Mouse (Mus musculus) hindbrain, embryonic 10.5 days (tissue): Measurements from ENCODE around the gene Ccdc102a. TPM values are rescaled to one million over a fixed set of nuclear protein-coding genes. Genes with fewer than 3 reads are reported as not detected.

Experiments
- DNase-seq: peaks from one replicate; pipeline ENCODE4 v3.0.0-alpha.2; 2017; ENCODE audit warnings: low spot score
- H3K27ac ChIP-seq: fragments of 300-500 bp; sonication (generic); 2 replicates; pipeline ENCODE4 v1.5.1; 2016; ENCODE audit warnings: mild to moderate bottlenecking, moderate library complexity
- H3K27me3 ChIP-seq: fragments of 300-500 bp; sonication (generic); 2 replicates; pipeline ENCODE4 v1.6.1; 2016; ENCODE audit warnings: mild to moderate bottlenecking; ENCODE audit not compliant: poor library complexity, insufficient read depth, severe bottlenecking
- H3K36me3 ChIP-seq: fragments of 300-500 bp; sonication (generic); 2 replicates; pipeline ENCODE4 v1.6.1; 2016; ENCODE audit warnings: mild to moderate bottlenecking, moderate library complexity
- H3K4me1 ChIP-seq: fragments of 300-500 bp; sonication (generic); replicated peaks from 2 replicates; pipeline ENCODE4 v1.6.1; 2016; ENCODE audit warnings: mild to moderate bottlenecking
- H3K4me3 ChIP-seq: fragments of 300-500 bp; sonication (generic); 2 replicates; pipeline ENCODE4 v1.5.1; 2016; ENCODE audit warnings: mild to moderate bottlenecking, moderate library complexity
- H3K9me3 ChIP-seq: fragments of 300-500 bp; sonication (generic); 2 replicates; pipeline ENCODE4 v1.6.1; 2016; ENCODE audit warnings: mild to moderate bottlenecking, moderate library complexity
- WGBS: fragments of 180-500 bp; shearing (Covaris S2); methylation state at CpG from one replicate; pipeline ENCODE4 v1.1.7; 2016; 5-methylcytosine and 5-hydroxymethylcytosine counted together
- polyA plus RNA-seq: library from polyadenylated mRNA; unstranded; fragments of >200 nt; fragmentation: Nextera tagmentation; extraction: Ambion mirVana; gene quantifications from 2 replicates; pipeline ENCODE4 v1.2.1, GENCODE M21; 2016

Gene Ccdc102a
- polyA plus RNA-seq, 1 experiment from 2014 or later, result 15.7 TPM

DNA sequence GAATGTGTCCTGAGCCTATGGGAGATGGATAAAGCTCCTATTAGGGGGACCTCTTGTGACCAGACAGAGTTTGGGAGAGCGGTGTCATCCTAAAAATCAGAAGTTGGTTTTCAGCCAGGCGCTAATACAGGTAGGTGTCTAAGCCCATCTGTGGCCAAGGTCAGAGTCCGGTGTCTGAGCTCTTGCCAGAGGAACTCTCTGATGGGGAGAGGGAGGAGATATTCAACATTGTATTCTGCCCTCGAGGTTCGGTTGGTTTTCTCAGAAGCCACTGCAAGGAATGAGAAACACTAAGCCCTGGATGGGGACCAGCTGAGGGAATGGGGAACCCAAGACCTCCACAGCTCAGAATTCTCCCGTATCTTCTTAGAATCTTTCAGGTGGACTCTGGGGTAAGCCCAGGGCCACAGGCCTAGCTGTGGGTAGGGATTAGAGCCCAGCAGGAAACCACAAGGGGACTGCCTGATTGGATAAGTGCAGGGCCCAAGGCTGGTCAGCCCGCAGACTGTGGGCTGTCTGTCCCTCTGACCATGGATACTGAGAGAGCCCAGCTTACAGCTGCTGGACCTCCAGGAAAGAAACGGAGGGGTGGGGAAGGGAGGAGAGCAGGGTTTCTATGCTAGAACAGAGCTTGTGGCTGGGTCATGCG lies 1.5 kb downstream of the Ccdc102a start:
- 53% methylated on average over 9 of the region's 9 CpGs for WGBS
- peaks cover 72% of the 10 kb centered on the region for H3K27me3 ChIP-seq
- H3K9me3 ChIP-seq, result no peaks in the 10 kb centered on the region
- peak overlapping the region; percentile 82 for H3K4me3 ChIP-seq
- no peak for DNase-seq
- H3K36me3 ChIP-seq, result peaks cover 6% of the 10 kb centered on the region; the same call in 1 of the 2 replicates
- H3K4me1 ChIP-seq, result peaks cover 59% of the 10 kb centered on the region
- H3K27ac ChIP-seq, result peak overlapping the region; percentile 96

DNA sequence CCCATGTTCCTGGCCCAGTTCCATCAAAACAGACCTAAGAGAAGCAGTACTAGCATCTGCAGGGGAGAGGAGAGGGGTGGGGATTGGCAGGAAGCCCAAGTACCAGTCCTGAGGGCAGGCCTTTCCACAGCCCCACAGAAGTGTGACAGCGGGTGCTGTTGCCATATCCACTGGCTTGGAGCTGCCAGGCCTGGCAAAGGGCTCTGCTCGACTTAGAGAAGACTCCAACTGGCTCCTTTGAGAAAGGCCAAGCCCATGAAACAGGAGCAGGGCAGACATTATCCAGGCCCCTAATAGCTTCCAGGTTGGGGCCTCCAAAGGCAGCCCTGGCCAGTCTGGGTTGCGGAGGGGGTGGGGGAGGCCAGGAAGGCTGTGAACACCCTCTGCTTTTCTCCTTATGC lies 3.2 kb downstream of the Ccdc102a start:
- H3K27ac ChIP-seq, result no peak overlapping the region

DNA sequence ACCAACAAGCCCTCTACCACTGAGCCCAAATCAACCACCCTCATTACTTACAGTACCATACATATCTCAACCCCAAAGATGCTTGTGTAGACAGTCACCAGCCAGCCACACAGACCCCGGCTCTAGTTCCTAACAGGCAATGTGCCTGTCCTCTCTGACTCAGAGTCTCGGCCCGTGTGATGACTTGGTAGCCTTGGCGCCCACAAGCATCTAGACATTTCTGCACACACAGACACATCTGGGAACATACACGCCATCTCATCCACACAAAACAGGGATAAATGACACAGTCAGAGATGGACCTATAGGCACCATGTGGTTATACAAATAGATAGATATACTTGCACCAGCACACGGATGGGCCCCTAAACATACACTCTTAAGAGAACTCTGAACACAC lies 3.6 kb downstream of the Ccdc102a start:
- no peaks in the 10 kb centered on the region for H3K9me3 ChIP-seq
- WGBS, result 91% methylated on average over 6 of the region's 6 CpGs
- no peak for DNase-seq
- no peak overlapping the region for H3K4me3 ChIP-seq
- H3K36me3 ChIP-seq, result peaks cover 9% of the 10 kb centered on the region; the same call in 1 of the 2 replicates
- H3K4me1 ChIP-seq, result peaks cover 62% of the 10 kb centered on the region
- H3K27me3 ChIP-seq, result peaks cover 69% of the 10 kb centered on the region
- H3K27ac ChIP-seq, result no peak overlapping the region

More for the DNA sequence above, 3.2 kb downstream of the Ccdc102a start:
- H3K4me1 ChIP-seq, result peaks cover 62% of the 10 kb centered on the region
- DNase-seq, result no peak
- WGBS, result 75% methylated on average over 3 of the region's 3 CpGs
- H3K4me3 ChIP-seq, result no peak overlapping the region
- peaks cover 73% of the 10 kb centered on the region for H3K27me3 ChIP-seq
- no peaks in the 10 kb centered on the region for H3K9me3 ChIP-seq
- peaks cover 9% of the 10 kb centered on the region; the same call in 1 of the 2 replicates for H3K36me3 ChIP-seq

DNA sequence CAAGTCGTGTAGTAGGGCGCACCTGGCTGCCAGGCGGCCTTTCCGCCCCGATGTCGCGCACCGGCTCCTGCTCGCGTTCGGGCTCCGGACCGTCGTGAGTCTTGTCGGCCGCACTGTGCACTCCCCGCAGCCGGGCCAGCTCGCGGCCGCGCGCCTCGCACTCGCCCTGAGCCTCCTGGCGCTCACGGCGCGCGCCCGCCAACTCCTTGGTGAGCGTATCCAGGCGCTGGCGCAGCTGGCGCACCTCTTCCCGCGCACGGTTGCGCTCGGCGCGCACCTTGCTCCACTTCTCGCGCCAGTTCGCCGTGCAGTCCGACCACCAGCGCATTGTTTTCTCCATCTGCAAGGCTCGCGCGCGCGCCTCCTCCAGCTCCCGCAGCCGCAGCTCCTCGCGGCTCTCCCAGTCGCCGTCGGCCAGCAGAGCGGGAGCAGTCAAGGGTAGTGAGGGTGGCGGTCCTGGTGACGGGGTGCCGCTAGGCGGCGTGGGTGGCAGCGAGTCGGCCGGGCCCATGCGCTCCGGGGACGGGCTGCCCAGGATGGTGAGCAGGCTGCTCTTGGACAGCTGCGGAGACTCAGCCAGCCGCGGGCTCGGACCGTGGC lies 4.7 kb downstream of the Ccdc102a start:
- H3K36me3 ChIP-seq, result peaks cover 10% of the 10 kb centered on the region; the same call in 1 of the 2 replicates
- peak; percentile 86 for DNase-seq
- peak overlapping the region; percentile 57 for H3K27ac ChIP-seq
- peak overlapping the region; percentile 62 for H3K4me3 ChIP-seq
- no peaks in the 10 kb centered on the region for H3K9me3 ChIP-seq
- H3K4me1 ChIP-seq, result peaks cover 59% of the 10 kb centered on the region
- H3K27me3 ChIP-seq, result peaks cover 58% of the 10 kb centered on the region
- 3% methylated on average over 77 of the region's 77 CpGs for WGBS

DNA sequence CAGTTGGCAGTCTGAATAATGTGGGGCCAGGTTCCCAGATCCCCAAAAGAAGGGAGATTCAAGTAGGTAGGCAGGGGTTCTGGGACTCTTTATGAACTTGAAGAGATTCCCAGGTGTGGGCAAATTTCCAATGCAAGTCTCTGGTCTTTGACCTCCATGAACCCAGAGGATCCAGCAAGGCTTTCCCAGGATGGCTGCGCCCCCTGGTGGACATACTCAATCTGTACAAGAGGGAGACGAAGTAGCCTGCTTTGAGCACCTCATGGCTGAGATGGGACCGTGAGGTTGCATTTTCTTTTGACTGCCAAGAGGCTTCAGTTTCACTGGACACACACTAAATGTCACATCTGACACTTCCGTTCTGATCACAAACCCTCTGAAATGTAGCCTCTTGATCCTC lies 9.1 kb downstream of the Ccdc102a start:
- Histone ChIP-seq H3K9me3 (no peaks in the 10 kb centered on the region), H3K27ac (no peak overlapping the region), H3K27me3 (peaks cover 28% of the 10 kb centered on the region), H3K36me3 (peaks cover 46% of the 10 kb centered on the region), H3K4me1 (peaks cover 25% of the 10 kb centered on the region), H3K4me3 (no peak overlapping the region)
- WGBS, result 11% methylated on average over 4 of the region's 4 CpGs
- DNase-seq, result peak; percentile 84

DNA sequence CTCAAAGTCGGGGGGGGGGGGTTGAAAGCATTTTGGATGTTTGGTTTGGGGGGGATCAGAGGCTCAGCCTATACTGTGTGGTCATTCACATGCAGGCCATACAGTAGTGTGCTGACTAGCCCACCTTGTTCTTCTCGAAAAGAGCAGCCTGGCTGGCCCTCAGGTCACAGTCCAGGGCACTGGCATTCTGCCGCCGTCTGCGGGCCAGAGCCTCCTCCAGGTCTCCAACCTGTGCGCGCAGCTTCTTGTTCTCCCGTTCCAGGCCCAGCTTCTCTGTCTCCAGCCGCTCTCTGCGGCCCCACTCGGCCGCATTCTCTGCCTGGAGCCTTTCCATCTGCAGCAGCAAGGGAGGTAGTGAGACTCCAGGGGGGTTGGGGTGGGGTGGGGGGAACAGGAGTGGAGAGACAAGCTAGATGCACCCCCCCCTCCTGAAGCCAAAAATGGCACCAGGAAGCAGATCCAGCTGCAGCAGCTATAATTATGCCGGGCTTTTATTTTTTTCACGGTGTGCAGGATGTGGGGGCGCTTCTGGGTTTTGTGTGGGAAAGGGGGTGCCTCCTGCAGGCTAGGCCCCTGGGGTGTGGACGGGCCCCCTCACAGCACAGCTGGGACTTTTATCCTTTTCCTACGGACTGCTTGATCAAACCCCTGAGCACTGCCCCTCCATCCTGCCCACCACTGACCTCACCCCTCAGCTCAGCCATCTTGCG lies 10.2 kb downstream of the Ccdc102a start:
- Histone ChIP-seq H3K4me1 (peaks cover 19% of the 10 kb centered on the region), H3K27me3 (peaks cover 17% of the 10 kb centered on the region), H3K27ac (no peak overlapping the region), H3K9me3 (no peaks in the 10 kb centered on the region), H3K4me3 (no peak overlapping the region), H3K36me3 (peaks cover 53% of the 10 kb centered on the region)
- DNase-seq, result no peak
- 91% methylated on average over 18 of the region's 18 CpGs for WGBS

DNA sequence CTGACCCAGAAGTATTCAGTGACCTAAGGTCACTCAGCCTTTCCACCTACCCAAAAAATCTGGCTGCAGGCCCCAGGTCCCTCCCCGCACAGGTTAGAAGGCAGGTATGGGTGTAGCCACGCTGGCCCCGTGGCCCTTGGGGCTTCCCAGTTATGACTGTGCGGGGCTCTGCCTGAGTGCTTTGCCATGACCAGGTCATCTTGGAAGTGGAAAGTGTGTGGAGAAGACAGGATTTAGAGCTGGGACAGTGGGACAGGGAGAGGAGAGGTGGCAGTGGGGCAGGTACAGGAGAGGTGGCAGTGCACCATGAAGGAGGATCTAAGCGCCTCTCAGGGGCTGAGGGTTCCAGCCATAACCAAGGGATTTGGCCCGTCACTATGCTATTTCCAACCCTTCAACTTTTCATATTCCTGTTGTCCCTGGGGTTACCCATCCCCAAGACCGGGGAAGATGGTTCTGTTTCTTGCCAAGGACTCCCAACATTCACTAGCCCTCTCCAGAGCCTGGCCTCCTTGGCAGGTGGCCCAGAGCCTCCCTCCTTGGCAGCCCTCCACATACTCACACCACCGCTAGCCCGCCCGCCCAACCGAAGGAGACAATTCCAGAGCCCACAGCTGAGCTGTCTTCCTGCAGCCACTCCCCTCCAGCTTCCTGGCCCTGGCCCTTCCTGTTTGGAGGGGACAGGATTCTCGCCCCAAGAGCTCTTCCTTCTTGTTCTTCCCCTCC lies 13.3 kb downstream of the Ccdc102a start:
- H3K36me3 ChIP-seq, result peaks cover 44% of the 10 kb centered on the region

DNA sequence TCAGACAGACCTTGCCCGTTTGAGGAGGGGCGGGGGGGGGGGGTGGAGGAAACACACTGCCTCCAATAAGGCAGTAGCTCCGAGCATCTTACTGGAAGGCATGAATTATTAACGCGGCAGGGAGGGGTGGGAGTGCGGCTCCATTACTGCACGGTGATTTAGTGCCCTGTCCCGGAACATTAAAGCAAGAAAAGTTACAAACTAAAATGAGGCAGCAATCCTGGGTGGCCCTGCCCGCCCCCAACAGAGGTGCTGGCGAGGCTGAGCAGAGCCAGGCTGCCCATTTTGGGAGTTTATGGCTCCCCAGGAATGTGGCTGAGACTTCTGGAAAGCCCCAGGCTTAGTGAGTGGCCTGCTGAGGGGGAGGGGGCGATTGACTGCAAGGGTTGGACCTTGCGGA lies 14.2 kb downstream of the Ccdc102a start:
- H3K36me3 ChIP-seq, result peaks cover 44% of the 10 kb centered on the region
- no peak for DNase-seq
- H3K4me1 ChIP-seq, result peaks cover 42% of the 10 kb centered on the region
- no peak overlapping the region for H3K27ac ChIP-seq
- H3K4me3 ChIP-seq, result no peak overlapping the region
- WGBS, result 77% methylated on average over 12 of the region's 12 CpGs
- no peaks in the 10 kb centered on the region for H3K9me3 ChIP-seq
- H3K27me3 ChIP-seq, result peaks cover 12% of the 10 kb centered on the region; the same call in 1 of the 2 replicates

More for the DNA sequence above, 13.3 kb downstream of the Ccdc102a start:
- Histone ChIP-seq H3K9me3 (no peaks in the 10 kb centered on the region), H3K4me1 (peaks cover 33% of the 10 kb centered on the region), H3K27ac (no peak overlapping the region), H3K4me3 (no peak overlapping the region), H3K27me3 (0 out of 2 replicates have a peak, but pooled peaks cover 5% of the 10 kb centered on the region)
- no peak for DNase-seq
- WGBS, result 91% methylated on average over 12 of the region's 12 CpGs

DNA sequence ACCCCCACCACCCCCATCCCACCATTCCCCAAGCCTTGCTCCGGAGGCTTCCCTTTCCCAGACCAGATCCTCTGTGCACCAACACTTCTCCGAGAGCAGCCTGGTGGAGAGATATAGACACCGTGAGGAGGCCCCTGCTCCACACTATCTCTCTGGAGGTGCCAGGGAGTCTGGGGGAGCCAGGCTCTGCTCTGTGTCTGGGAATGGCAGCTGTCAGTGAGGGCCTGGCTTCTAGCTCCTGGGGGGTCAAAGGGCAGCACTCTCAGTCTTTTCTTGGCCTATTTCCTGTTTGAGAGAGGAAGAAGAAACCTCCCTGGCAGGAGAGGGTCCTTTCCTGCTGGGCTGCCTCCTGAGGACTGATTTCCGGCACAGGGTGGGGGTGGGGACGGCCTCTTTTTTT lies 16.9 kb downstream of the Ccdc102a start:
- Histone ChIP-seq H3K36me3 (peaks cover 25% of the 10 kb centered on the region), H3K27me3 (peaks cover 14% of the 10 kb centered on the region; the same call in 1 of the 2 replicates), H3K4me3 (0 out of 2 replicates have a peak overlapping the region, but pooled peaks have one; percentile 14), H3K9me3 (no peaks in the 10 kb centered on the region), H3K4me1 (peaks cover 42% of the 10 kb centered on the region), H3K27ac (peak overlapping the region; percentile 81)
- 16% methylated on average over 5 of the region's 5 CpGs for WGBS
- no peak for DNase-seq

DNA sequence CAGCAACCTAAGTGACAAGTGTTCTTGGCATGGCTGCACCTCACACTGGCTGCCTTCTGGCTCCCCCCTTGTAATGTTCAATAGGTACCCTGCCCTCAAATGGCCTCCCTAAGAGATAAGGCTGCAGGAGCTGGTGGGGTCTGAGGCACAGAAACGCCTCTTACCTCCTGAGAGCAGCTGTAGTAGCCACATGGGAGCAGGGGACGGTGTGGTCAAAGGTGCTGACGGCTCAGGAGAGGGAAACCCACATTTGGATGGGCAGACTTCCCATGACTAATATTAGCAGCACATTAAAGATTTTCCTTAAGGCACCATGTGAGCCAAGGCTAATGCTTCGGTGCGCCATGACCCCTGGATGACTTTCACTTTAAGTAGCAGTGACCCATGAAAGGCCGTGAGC lies 17.3 kb downstream of the Ccdc102a start:
- H3K27me3 ChIP-seq, result peaks cover 14% of the 10 kb centered on the region; the same call in 1 of the 2 replicates
- 0 out of 2 replicates have a peak overlapping the region, but pooled peaks have one; percentile 14 for H3K4me3 ChIP-seq
- no peaks in the 10 kb centered on the region for H3K9me3 ChIP-seq
- H3K36me3 ChIP-seq, result peaks cover 21% of the 10 kb centered on the region
- peaks cover 44% of the 10 kb centered on the region for H3K4me1 ChIP-seq
- H3K27ac ChIP-seq, result peak overlapping the region; percentile 81
- WGBS, result 13% methylated on average over 6 of the region's 6 CpGs
- DNase-seq, result no peak

DNA sequence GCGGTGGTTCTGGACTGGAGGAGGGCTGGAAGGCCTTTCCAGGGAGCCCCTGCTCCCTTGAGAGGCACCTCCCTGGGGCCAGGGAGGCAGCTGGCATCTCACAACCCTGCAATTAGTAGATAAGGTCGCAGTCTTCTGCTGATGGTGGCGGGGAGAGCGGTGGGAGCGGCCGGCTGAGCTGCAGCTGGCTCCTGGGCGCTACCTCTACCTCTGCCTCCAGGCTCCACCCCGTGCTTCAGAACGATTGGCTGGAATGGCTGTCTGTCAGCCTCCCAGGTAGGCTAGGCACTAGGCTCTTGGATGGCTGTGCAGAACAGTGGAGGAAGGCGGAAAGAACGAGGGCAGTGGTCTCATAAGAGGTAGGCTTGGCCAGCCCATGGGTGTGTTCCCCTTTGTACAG lies 18.6 kb downstream of the Ccdc102a start:
- WGBS, result 15% methylated on average over 11 of the region's 11 CpGs
- peak overlapping the region; percentile 26 for H3K4me3 ChIP-seq
- H3K27me3 ChIP-seq, result peaks cover 14% of the 10 kb centered on the region; the same call in 1 of the 2 replicates
- no peak for DNase-seq
- H3K9me3 ChIP-seq, result no peaks in the 10 kb centered on the region
- H3K36me3 ChIP-seq, result peaks cover 7% of the 10 kb centered on the region; the same call in 1 of the 2 replicates
- H3K27ac ChIP-seq, result peak overlapping the region; percentile 56; the same call in 1 of the 2 replicates
- H3K4me1 ChIP-seq, result peaks cover 50% of the 10 kb centered on the region

DNA sequence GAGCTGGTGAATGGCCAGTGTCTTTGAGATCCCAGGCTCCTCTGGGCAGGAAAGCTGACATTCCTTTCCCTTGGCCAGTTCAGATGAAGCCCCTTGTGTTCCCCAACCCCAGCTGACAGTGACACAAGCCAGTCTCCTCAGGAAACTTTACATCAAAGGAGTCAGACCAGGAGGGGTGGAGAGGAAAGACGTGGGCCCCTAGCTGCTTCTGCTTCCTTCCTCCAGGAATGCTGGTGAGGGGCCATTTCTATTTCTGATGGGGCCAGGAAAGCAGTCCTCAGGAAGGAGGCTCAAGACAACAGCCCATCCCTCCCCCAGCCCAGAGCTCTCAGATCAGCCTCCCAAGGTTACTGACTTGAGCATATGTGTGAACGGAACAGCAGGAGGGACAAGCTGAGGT lies 25.0 kb downstream of the Ccdc102a start:
- Histone ChIP-seq H3K27ac (no peak overlapping the region), H3K4me1 (peaks cover 11% of the 10 kb centered on the region; the same call in 1 of the 2 replicates), H3K9me3 (no peaks in the 10 kb centered on the region), H3K27me3 (no peaks in the 10 kb centered on the region), H3K4me3 (no peak overlapping the region), H3K36me3 (no peaks in the 10 kb centered on the region)
- 54% methylated on average over 2 of the region's 2 CpGs for WGBS
- DNase-seq, result no peak
